Mouse (Mus musculus): ENCODE measurements around the gene Schip1. TPM values are rescaled to one million over a fixed set of nuclear protein-coding genes. Genes with fewer than 3 reads are reported as not detected.

Gene Schip1
- polyA plus RNA-seq, 1 experiment from 2014 or later = 152 TPM

DNA sequence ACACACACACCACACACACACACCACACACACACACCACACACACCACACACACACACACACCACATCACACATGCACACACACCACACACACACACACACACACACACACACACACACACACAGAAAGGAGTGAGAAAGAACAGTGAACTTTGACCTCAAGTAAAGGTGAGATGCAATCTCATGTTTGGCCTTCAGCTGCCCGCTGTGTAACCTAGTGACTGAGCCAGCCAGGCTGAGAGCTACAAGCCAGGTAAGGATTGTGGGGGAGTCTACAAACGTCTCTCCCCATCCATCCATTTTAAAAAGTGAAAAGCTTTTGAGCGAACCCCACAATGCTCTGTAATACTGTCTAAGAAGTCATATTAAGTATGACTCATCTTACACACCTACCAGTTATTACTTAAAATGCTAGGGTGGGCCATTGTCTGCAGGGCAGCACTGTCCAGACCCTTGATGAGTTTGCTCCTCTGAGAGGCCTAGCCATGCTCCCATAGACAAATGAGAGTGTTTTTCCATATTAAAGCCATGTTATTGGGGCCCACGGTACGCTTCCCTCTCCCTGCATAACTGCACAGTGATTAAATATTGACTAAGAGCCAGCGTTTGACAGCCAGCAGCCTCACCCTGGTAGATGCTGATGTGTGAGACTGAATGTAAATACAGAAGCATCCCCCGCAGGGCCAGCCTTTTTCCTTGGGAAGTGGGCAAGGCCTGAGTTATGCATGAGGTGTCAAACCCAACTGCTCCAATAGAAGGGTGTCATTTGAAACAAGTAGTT is 448.9 kb downstream of the Schip1 start:
- H3K9ac ChIP-seq (replicated peaks; ENCODE audit: low read length) = no peak overlapping the region

DNA sequence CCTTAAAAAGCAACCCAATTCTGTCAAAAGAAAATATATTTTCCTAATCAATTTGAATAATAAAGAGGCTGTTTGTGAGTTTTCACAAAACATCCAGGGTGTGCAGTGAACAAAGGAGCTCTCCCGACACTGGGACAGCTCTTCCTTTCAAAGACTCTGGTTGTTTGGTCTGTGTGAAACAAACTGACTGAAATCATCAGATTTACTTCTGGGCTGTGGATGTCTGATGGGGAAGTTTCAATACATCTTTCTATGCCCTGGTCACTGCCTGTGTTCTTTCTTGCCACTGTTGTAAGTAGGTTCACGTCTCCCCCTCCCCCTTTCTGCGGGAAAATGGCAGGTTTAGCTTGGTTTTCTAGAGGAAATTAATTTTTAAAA is 449.5 kb downstream of the Schip1 start:
- no peaks in the 10 kb centered on the region for H3K36me3 ChIP-seq (ENCODE audit: control insufficient read depth, insufficient read depth, low read length)
- ATAC-seq (ENCODE audit: low FRiP score, low TSS enrichment) = no peak
- no peak overlapping the region for H3K4me3 ChIP-seq (replicated peaks; ENCODE audit: low read depth, low read length)
- peaks cover 3% of the 10 kb centered on the region; the same call in 1 of the 2 replicates for H3K4me1 ChIP-seq (ENCODE audit: control insufficient read depth, insufficient read depth, low read length)
- no peak overlapping the region for H3K9ac ChIP-seq (replicated peaks; ENCODE audit: low read length)
- DNase-seq = no peak
- H3K27ac ChIP-seq (replicated peaks; ENCODE audit: low read depth, low read length) = no peak overlapping the region
- no peaks in the 10 kb centered on the region for H3K9me3 ChIP-seq (ENCODE audit: control insufficient read depth, low read length)
- no peak overlapping the region for H3K4me2 ChIP-seq (ENCODE audit: low read length)
- 54% methylated on average over 3 of the region's 3 CpGs for WGBS
- H3K27me3 ChIP-seq (ENCODE audit: control insufficient read depth, insufficient read depth, low read length) = no peaks in the 10 kb centered on the region

More for the DNA sequence above, 448.9 kb downstream of the Schip1 start:
- H3K27ac ChIP-seq (replicated peaks; ENCODE audit: low read depth, low read length) = peak overlapping the region; percentile 10; the same call in 1 of the 2 replicates
- H3K4me1 ChIP-seq (ENCODE audit: control insufficient read depth, insufficient read depth, low read length) = peaks cover 3% of the 10 kb centered on the region; the same call in 1 of the 2 replicates
- peak; percentile 53; the same call in 1 of the 2 replicates for ATAC-seq (ENCODE audit: low FRiP score, low TSS enrichment)
- H3K4me2 ChIP-seq (ENCODE audit: low read length) = no peak overlapping the region
- H3K4me3 ChIP-seq (replicated peaks; ENCODE audit: low read depth, low read length) = no peak overlapping the region
- no peaks in the 10 kb centered on the region for H3K27me3 ChIP-seq (ENCODE audit: control insufficient read depth, insufficient read depth, low read length)
- no peaks in the 10 kb centered on the region for H3K36me3 ChIP-seq (ENCODE audit: control insufficient read depth, insufficient read depth, low read length)
- H3K9me3 ChIP-seq (ENCODE audit: control insufficient read depth, low read length) = no peaks in the 10 kb centered on the region
- WGBS = 44% methylated on average over 7 of the region's 7 CpGs
- DNase-seq = peak; percentile 65

DNA sequence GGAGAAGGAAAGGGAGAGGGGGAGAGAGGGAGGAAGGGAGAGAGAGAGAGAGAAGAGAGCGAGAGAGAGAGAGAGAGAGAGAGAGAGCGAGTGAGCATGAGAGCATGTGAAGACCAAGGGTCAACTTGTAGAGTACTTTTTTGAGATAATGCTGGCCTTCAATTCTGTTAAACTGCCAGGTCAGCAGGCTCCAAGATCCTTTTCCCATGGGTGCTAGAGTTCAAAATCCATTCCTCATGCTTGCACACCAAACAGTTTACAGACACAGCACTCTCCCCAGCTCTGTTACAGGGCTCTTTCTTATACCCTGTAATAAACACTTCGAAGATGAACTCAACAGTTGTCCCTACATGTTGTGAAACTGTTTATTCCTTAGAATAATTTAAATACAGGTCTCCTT is 450.1 kb downstream of the Schip1 start:
- Histone ChIP-seq H3K4me1 (ENCODE audit: control insufficient read depth, insufficient read depth, low read length) (peaks cover 3% of the 10 kb centered on the region; the same call in 1 of the 2 replicates), H3K27me3 (ENCODE audit: control insufficient read depth, insufficient read depth, low read length) (no peaks in the 10 kb centered on the region), H3K27ac (replicated peaks; ENCODE audit: low read depth, low read length) (no peak overlapping the region), H3K36me3 (ENCODE audit: control insufficient read depth, insufficient read depth, low read length) (no peaks in the 10 kb centered on the region), H3K4me3 (replicated peaks; ENCODE audit: low read depth, low read length) (no peak overlapping the region), H3K9me3 (ENCODE audit: control insufficient read depth, low read length) (no peaks in the 10 kb centered on the region), H3K4me2 (ENCODE audit: low read length) (no peak overlapping the region), H3K9ac (replicated peaks; ENCODE audit: low read length) (no peak overlapping the region)
- no peak for ATAC-seq (ENCODE audit: low FRiP score, low TSS enrichment)
- 84% methylated on average over 3 of the region's 3 CpGs for WGBS
- DNase-seq = no peak

DNA sequence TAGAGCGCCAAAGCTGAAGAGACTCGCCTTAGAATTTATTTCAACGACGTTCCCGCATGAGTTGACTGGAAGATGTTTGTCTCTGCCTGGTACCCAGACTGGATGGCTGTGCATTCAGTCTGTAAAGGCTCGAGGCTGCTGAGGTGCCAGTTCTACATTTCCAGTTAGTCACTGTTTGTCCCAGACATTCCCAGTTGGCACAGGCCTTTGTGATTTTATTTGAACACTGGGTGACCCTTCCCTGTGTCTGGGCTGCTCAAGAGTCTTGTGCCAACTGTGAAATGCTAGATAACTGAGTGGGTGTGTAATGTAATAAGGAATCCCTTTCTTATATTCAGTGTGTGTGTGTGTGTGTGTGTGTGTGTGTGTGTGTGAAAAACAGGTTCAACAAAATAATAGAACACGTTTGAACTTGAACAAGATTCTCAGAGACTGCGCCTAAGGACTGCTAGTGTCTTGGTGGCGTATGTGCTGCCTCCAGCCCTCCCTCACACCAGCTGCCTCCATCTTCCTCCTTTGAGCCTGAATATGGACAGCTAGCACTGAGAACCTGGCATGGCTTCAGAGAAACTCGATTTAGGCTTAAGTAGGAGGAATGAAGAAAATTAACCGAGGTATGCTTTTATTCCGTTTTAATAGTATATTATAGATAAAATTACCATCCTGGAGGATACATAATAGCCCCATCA is 451.9 kb downstream of the Schip1 start:
- H3K27ac ChIP-seq (replicated peaks; ENCODE audit: low read depth, low read length) = no peak overlapping the region

DNA sequence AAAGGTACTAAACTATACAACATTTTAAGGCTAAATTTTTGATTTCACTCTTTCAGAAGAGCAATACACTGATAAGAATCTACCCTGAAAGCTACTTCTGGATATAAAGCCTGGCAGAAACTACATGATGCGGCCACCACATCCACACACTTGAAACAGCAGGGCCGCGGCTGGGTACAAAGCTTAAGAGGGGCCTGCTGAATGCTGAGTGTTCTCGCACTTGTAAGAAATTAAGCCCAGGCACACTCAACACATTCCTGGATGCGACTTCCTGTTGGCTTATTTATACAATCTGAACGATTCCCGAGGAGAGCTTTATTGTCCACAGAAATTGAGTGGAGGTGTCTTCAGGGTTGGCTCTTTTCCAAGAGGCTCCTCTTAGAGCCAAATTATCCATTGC is 452.6 kb downstream of the Schip1 start:
- WGBS = 67% methylated on average over 7 of the region's 7 CpGs
- Histone ChIP-seq H3K9ac (replicated peaks; ENCODE audit: low read length) (no peak overlapping the region), H3K9me3 (ENCODE audit: control insufficient read depth, low read length) (no peaks in the 10 kb centered on the region), H3K4me3 (replicated peaks; ENCODE audit: low read depth, low read length) (no peak overlapping the region), H3K36me3 (ENCODE audit: control insufficient read depth, insufficient read depth, low read length) (no peaks in the 10 kb centered on the region), H3K27ac (replicated peaks; ENCODE audit: low read depth, low read length) (no peak overlapping the region), H3K4me2 (ENCODE audit: low read length) (no peak overlapping the region), H3K27me3 (ENCODE audit: control insufficient read depth, insufficient read depth, low read length) (no peaks in the 10 kb centered on the region), H3K4me1 (ENCODE audit: control insufficient read depth, insufficient read depth, low read length) (peaks cover 3% of the 10 kb centered on the region; the same call in 1 of the 2 replicates)
- no peak for DNase-seq
- ATAC-seq (ENCODE audit: low FRiP score, low TSS enrichment) = no peak

More for the DNA sequence above, 451.9 kb downstream of the Schip1 start:
- Histone ChIP-seq H3K9me3 (ENCODE audit: control insufficient read depth, low read length) (no peaks in the 10 kb centered on the region), H3K4me1 (ENCODE audit: control insufficient read depth, insufficient read depth, low read length) (peaks cover 3% of the 10 kb centered on the region; the same call in 1 of the 2 replicates), H3K9ac (replicated peaks; ENCODE audit: low read length) (no peak overlapping the region), H3K4me2 (ENCODE audit: low read length) (no peak overlapping the region), H3K4me3 (replicated peaks; ENCODE audit: low read depth, low read length) (no peak overlapping the region), H3K36me3 (ENCODE audit: control insufficient read depth, insufficient read depth, low read length) (no peaks in the 10 kb centered on the region), H3K27me3 (ENCODE audit: control insufficient read depth, insufficient read depth, low read length) (no peaks in the 10 kb centered on the region)
- no peak for DNase-seq
- no peak for ATAC-seq (ENCODE audit: low FRiP score, low TSS enrichment)
- 89% methylated on average over 12 of the region's 12 CpGs for WGBS

DNA sequence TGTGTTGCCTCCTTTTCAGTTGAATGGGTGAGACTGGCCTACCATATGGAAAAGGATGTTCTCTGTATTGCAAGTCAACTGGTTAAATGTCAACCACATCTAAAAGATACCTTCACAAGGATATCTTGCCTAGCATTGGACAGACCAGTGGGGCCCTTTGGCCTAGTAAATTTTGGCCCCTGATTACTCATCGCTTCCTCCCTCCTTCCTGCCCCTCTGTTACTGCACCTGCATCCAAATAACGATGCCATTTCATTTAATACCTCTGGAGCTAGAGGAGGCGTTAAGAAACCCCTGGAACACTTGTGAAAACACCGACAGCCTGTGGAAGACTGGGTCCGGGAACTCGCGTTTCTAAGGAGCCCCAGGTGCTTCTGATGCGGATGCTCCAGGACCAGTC is 453.4 kb downstream of the Schip1 start:
- H3K27ac ChIP-seq (replicated peaks; ENCODE audit: low read depth, low read length) = no peak overlapping the region
- no peaks in the 10 kb centered on the region for H3K27me3 ChIP-seq (ENCODE audit: control insufficient read depth, insufficient read depth, low read length)
- ATAC-seq (ENCODE audit: low FRiP score, low TSS enrichment) = no peak

DNA sequence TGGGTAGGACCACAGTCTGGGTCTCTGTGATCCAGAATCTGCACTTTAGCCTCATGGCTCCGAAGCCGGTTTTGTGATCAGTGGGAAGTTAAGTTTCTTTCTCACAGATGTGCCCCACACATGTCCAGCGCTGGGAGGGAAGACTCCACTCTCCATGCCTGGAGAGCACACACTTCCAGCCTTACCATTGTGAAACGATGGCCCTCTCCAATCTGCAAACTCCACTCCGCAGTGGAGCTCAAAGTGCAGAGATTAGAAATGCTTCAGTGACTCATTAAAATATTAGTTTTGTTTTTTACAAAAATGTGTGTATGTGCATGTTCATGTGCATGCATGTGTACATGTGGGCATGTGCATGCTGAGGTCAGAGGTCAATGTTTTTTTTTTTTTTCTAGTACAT is 454.0 kb downstream of the Schip1 start:
- Histone ChIP-seq H3K4me1 (ENCODE audit: control insufficient read depth, insufficient read depth, low read length) (peaks cover 1% of the 10 kb centered on the region; the same call in 1 of the 2 replicates), H3K4me2 (ENCODE audit: low read length) (no peak overlapping the region), H3K27me3 (ENCODE audit: control insufficient read depth, insufficient read depth, low read length) (no peaks in the 10 kb centered on the region), H3K4me3 (replicated peaks; ENCODE audit: low read depth, low read length) (no peak overlapping the region), H3K9ac (replicated peaks; ENCODE audit: low read length) (no peak overlapping the region), H3K36me3 (ENCODE audit: control insufficient read depth, insufficient read depth, low read length) (no peaks in the 10 kb centered on the region), H3K27ac (replicated peaks; ENCODE audit: low read depth, low read length) (no peak overlapping the region), H3K9me3 (ENCODE audit: control insufficient read depth, low read length) (no peaks in the 10 kb centered on the region)
- no peak for ATAC-seq (ENCODE audit: low FRiP score, low TSS enrichment)
- DNase-seq = no peak
- WGBS = 90% methylated on average over 5 of the region's 5 CpGs

More for the DNA sequence above, 453.4 kb downstream of the Schip1 start:
- no peak overlapping the region for H3K4me2 ChIP-seq (ENCODE audit: low read length)
- no peaks in the 10 kb centered on the region for H3K36me3 ChIP-seq (ENCODE audit: control insufficient read depth, insufficient read depth, low read length)
- 89% methylated on average over 8 of the region's 8 CpGs for WGBS
- peaks cover 3% of the 10 kb centered on the region; the same call in 1 of the 2 replicates for H3K4me1 ChIP-seq (ENCODE audit: control insufficient read depth, insufficient read depth, low read length)
- DNase-seq = no peak
- no peaks in the 10 kb centered on the region for H3K9me3 ChIP-seq (ENCODE audit: control insufficient read depth, low read length)
- H3K9ac ChIP-seq (replicated peaks; ENCODE audit: low read length) = no peak overlapping the region
- no peak overlapping the region for H3K4me3 ChIP-seq (replicated peaks; ENCODE audit: low read depth, low read length)

DNA sequence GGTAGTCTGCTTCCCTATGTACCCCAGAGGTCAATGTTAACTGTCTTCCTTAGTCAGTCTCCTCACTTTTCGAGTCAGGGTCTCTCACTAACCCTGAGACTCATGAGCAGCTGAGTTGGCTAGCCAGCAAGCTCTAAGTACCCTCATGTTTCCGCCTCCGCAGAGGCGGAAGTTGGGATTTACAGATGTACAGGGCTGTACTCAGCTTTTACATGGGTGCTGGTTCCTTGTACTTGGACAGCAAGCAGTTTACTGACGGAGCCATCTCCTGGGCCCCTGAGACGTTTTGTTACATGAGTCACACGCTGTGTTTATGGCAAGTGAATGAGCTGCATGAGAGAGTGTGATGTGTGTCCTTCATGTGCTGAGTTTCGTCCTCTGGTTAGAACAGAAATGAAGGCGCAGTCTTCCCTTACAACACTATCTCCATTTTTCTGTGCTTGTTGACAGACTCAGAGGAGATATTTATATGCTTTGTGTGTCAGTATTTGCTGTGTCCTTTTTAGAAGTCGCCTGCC is 460.8 kb downstream of the Schip1 start:
- ATAC-seq (ENCODE audit: low FRiP score, low TSS enrichment) (no peak), DNase-seq (no peak)
- H3K27ac ChIP-seq (replicated peaks; ENCODE audit: low read depth, low read length) = no peak overlapping the region
- no peak overlapping the region for H3K4me3 ChIP-seq (replicated peaks; ENCODE audit: low read depth, low read length)
- 89% methylated on average over 10 of the region's 10 CpGs for whole genome bisulfite sequencing
- no peaks in the 10 kb centered on the region for H3K9me3 ChIP-seq (ENCODE audit: control insufficient read depth, low read length)
- H3K4me1 ChIP-seq (ENCODE audit: control insufficient read depth, insufficient read depth, low read length) = no peaks in the 10 kb centered on the region
- no peak overlapping the region for H3K9ac ChIP-seq (replicated peaks; ENCODE audit: low read length)
- no peaks in the 10 kb centered on the region for H3K36me3 ChIP-seq (ENCODE audit: control insufficient read depth, insufficient read depth, low read length)
- H3K4me2 ChIP-seq (ENCODE audit: low read length) = no peak overlapping the region
- H3K27me3 ChIP-seq (ENCODE audit: control insufficient read depth, insufficient read depth, low read length) = no peaks in the 10 kb centered on the region
